Mouse (Mus musculus) thymus, postnatal 4 days (tissue): Measurements from ENCODE around the gene Eri2.

ENCODE experiments used
- DNase-seq: peaks from one replicate; pipeline ENCODE4 v3.0.0; 2021

Gene Eri2

DNA sequence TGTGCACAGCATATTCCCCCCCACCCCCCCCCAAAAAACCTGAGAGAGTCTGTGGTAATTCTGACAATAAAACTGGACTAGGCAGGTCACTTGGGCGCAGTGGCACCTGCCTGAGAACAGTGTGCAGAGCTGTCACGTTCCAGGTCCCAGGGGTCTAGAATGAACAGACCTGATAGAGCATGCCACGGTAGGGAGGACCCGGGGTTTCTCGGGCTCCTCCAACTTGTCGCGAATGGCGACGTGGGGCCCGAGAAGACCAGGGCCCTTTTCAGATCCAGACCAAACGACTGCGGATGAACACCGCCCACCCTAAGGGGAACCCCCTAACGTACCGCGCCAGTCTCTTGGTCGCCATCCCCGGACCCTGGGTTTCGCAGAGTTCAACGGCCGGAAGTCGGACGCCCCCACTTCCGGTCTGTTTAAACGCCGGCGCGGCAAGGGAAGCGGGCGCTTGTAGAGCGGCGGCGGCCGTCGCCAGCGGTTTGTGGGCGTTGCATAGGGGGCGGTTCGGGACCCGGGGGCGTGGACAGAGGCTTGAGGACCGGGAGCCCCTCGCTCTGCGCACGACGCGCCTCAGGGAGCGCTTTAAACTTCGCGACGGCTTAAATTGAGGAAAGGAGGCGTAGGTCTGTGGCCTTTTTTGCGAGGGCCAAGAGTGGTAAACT is at the start of gene Eri2, which contains the start of gene Rexo5:
TSS of gene Eri2 (minus strand) at position 473 of the 665 bp plus-strand sequence.
TSS of gene Rexo5 (plus strand) at position 421 of the 665 bp plus-strand sequence.
- DNase-seq: peak; percentile 90

DNA sequence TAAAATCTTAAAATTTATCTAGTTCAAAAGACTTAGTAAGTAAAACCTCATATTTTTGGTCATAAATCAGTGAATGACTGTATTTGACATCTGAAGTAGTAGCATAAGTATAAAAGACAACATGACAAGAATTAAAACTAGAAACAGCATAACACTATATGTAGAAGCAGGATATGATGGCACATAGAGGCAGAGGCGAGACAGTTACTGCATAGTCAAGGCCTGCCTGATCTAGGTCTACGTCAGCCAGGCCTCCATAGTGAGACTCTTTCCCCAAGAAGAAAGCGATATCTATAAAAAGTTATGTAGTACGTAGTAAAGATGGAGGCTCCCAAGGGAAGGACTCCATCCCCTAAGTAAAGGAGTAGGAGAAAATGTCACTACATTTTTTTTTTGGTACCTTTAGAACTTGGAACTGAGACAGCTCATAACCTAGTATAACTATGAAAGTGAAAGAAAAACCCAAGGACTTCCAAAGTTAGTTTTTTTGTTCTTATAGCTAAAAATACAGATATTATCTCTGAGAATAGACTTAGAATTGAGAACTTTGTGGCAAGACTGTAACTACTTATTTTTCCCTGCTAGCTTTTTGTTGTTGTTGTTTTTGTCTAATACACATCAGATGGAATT is 48.1 kb upstream of the Eri2 start:
- DNase-seq: no peak

DNA sequence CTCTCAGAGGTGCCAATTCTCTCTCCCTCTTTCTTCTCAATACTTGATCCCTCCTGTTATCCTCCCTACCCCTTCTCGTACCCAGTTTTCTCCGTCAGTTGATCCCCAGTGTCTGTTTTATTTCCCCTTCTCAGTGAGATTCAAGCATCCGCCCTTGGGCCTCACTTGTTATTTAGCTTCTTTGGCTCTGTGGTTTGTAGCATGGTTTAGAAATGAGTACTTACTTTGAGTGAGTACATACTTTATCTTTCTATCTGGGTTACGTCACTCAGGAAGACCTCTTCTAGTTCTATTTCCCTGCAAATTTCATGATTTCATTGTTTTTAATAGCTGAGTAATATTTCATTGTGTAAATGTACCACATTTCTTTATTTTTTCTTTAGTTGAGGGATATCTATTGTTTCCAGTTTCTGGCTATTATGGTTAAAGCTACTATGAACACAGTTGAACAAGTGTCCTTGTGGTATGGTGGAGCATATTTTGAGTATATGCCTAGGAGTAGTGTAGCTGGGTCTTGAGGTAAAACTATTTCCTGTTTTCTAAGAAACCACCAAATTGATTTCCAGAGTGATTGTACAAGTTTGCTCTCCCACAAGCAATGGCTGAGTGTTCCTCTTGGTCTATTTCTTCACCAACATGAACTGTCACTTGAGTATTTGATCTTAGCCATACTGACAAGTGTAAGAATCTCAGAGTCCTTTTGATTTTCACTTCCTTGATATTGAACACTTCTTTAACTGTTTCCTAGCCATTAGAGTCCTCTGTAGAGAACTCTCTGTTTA is 42.3 kb upstream of the Eri2 start:
- DNase-seq: no peak

GRCm38 (mm10) chr7:119835371-119835770 is 41.5 kb upstream of the Eri2 start:
- DNase-seq: no peak

GRCm38 (mm10) chr7:119808723-119809122 is 14.9 kb upstream of the Eri2 start:
- DNase-seq: no peak

- no peak for DNase-seq
These were observed 13.5 kb upstream of the Eri2 start for GRCm38 (mm10) chr7:119807396-119807795.

GRCm38 (mm10) chr7:119800991-119801390 is 7.1 kb upstream of the Eri2 start:
- DNase-seq: no peak

DNA sequence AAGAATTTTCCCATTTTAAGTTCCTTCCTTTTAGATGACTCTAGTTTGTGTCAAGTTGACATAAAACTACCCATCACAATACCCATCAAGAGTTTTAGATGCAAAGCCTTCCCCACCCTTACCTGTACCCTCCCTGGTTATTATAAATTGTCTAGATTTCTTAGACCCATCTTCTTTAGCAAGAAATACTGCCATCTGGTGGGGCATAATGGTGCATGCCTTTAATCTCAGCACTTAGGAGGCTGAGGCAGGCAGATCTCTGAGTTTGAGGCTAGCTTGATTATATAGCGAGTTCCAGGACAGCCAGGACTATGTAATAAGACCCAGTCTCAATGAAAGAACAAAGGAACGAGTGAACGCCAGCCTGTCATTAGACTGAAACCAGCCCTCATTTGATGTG is 6.6 kb upstream of the Eri2 start:
- DNase-seq: peak; percentile 6

GRCm38 (mm10) chr7:119795311-119795710 is 1.5 kb upstream of the Eri2 start:
- DNase-seq: no peak

GRCm38 (mm10) chr7:119794251-119794638 is 387 bp upstream of the Eri2 start:
- no peak for DNase-seq

DNA sequence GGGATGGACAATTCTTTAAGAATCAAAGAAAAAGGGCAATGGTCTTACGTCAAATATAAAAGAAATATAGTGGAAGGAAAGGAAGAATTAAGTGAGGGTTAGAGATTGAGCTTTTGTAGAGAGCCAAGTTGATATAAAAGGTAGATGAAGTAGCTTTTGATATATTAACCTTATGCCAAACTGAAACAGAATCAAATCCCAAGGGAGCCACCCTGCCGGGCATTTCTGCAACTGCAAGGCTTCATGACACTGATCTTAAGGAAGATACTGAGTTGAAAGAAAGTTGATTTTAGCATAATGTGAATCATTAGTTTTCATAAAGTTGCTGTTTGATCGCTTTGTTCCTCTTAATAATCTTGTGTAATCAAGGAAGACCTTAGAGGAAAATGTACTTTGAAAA is 4.8 kb downstream of the Eri2 start:
- DNase-seq: no peak

GRCm38 (mm10) chr7:119784908-119785307 is 8.9 kb downstream of the Eri2 start:
- no peak for DNase-seq

- DNase-seq: no peak
These were observed 10.4 kb downstream of the Eri2 start for GRCm38 (mm10) chr7:119783453-119783852.

DNA sequence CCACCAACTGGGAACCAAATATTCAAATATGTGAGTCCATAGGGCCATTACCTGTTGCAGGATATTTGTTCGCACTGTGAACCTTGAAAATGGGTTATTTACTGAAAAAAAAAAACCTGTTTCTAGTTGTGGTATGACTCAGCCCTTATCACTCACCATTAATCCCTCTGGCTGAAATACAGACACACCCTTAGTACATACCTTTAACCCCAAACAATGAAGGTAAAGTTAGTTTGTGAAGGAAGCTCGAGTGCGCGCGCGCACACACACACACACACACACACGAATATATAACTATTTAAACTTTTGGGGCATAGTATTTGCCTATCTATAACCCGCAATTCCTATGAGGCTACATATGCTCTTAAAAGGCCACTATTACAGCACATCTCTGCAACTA is 24.0 kb downstream of the Eri2 start:
- no peak for DNase-seq

DNA sequence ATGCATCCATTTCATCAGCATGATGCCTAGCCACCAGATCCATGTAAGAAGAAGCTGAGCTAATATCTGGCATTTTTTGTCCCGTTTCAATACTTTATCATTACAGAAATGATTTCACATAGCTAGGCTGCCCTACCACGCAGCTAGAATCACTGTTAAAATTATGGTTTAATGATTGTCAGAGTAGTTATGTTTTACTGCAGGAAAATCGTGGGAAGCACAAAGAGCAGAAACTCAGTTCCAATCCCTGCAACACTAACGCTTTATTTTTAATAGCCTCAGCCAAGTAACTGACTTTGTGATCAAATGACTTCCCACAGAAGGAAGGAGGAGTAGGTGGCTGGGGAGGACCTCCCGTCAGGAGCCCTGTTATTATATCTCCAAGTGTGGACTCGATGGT is 26.9 kb downstream of the Eri2 start:
- no peak for DNase-seq

GRCm38 (mm10) chr7:119764377-119764776 is 29.5 kb downstream of the Eri2 start:
- no peak for DNase-seq

GRCm38 (mm10) chr7:119762166-119762697 is 31.6 kb downstream of the Eri2 start:
- DNase-seq: no peak

- DNase-seq: no peak
These were observed 33.3 kb downstream of the Eri2 start, which contains the start of gene Acsm3 for GRCm38 (mm10) chr7:119760527-119760951. Acsm3 (plus strand) TSS chr7:119760923.

DNA sequence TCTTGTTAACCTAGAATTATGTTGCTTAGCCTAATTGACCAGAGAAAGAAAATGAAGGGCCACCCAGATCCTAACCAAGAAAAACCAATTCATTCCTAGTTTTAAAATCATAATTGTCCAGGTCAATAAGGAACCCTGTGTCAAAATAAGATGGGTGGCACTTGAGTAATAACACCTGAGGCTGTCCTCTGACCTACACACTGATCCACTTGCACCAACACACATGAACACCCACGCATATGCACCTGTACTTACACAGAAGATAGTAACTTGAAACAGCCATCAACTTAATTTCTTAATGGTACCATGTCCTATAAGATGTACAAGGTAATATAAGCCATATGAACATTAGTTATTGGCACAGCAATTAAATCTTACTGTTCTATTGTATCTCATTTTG is 40.2 kb downstream of the Eri2 start:
- DNase-seq: no peak

GRCm38 (mm10) chr7:119749942-119750341 is 43.9 kb downstream of the Eri2 start:
- no peak for DNase-seq

DNA sequence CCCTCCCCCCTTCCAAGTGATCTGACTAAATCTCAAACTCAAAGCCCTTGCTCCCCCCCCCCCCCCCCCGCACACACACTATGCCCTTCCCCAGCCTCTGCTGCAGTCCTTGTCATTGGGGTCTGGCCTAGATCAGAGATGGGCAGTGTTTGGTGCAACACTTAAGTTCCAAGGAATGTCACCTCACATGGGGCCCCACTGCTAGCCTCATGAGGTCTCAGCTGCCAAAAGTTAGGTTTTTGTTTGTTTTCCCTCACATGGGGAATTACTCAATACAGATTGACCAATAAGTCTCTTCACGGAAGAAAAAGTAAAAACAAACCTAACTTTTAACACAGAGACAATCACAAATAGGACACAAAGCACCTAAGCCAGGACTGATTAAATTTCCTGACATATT is 45.1 kb downstream of the Eri2 start:
- no peak for DNase-seq

- no peak for DNase-seq
These were observed 48.0 kb downstream of the Eri2 start for GRCm38 (mm10) chr7:119745869-119746268.

DNA sequence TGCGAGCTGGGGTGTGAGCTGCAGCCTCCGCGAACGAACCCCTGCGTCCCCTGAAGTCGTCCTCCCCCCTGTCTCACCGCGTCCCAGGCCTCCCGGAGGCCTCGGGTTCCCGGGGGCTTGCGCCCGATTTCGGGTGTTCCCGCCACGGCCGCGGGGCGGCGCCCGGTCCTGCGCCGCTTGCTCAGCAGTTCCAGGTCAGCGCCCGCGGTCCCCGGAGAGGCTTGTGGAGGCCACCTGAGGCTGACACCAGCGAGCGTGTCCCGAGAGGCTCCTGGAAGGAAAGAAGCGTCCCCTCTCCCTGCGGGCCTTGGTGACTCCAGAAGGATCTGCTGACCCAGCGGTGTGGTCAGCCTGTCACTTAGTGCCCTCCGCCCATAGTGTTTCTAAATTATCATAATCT is 49.5 kb downstream of the Eri2 start:
- DNase-seq: peak; percentile 51
